Mouse (Mus musculus): ENCODE results near the gene Retreg1.
A peak's percentile ranks its signal among the peaks of the same experiment; 100 is the strongest.

Gene Retreg1

GRCm38 (mm10) chr15:25834282-25834681 lies 8.7 kb upstream of the Retreg1 start:
- no peak for DNase-seq

- DNase-seq, result peak; percentile 24 to 33
Observed at GRCm38 (mm10) chr15:25834920-25835674, 7.9 kb upstream of the Retreg1 start.

GRCm38 (mm10) chr15:25842462-25843085 lies 406 bp upstream of the Retreg1 start:
- DNase-seq, result no peak

GRCm38 (mm10) chr15:25844013-25844570 lies 1.1 kb downstream of the Retreg1 start:
- DNase-seq, result peak; percentile 19 to 42

GRCm38 (mm10) chr15:25844771-25845170 lies 1.8 kb downstream of the Retreg1 start:
- no peak for DNase-seq

- DNase-seq, result no peak
Observed at GRCm38 (mm10) chr15:25847576-25848168, 4.7 kb downstream of the Retreg1 start.

GRCm38 (mm10) chr15:25850552-25850951 lies 7.6 kb downstream of the Retreg1 start:
- DNase-seq, result no peak

- no peak for DNase-seq
Observed at GRCm38 (mm10) chr15:25854270-25854904, 11.4 kb downstream of the Retreg1 start.

- peak in 1 of 2 experiments; percentile 32 for DNase-seq
Observed at GRCm38 (mm10) chr15:25858611-25859058, 15.7 kb downstream of the Retreg1 start.

- no peak for DNase-seq
Observed at GRCm38 (mm10) chr15:25859469-25859868, 16.5 kb downstream of the Retreg1 start.

- DNase-seq, result no peak
Observed at GRCm38 (mm10) chr15:25861900-25862299, 18.9 kb downstream of the Retreg1 start.

GRCm38 (mm10) chr15:25865605-25866004 lies 22.6 kb downstream of the Retreg1 start:
- DNase-seq, result no peak

GRCm38 (mm10) chr15:25866106-25866505 lies 23.1 kb downstream of the Retreg1 start:
- no peak for DNase-seq

GRCm38 (mm10) chr15:25869129-25869528 lies 26.1 kb downstream of the Retreg1 start:
- DNase-seq, result no peak

GRCm38 (mm10) chr15:25871470-25871869 lies 28.5 kb downstream of the Retreg1 start:
- no peak for DNase-seq

GRCm38 (mm10) chr15:25872118-25872517 lies 29.1 kb downstream of the Retreg1 start:
- peak; percentile 28 to 37 for DNase-seq

GRCm38 (mm10) chr15:25872657-25873056 lies 29.7 kb downstream of the Retreg1 start:
- no peak for DNase-seq

- no peak for DNase-seq
Observed at GRCm38 (mm10) chr15:25873536-25873935, 30.6 kb downstream of the Retreg1 start.

GRCm38 (mm10) chr15:25876601-25877161 lies 33.7 kb downstream of the Retreg1 start:
- peak; percentile 69 to 82 for DNase-seq

- peak in 1 of 2 experiments; percentile 38 for DNase-seq
Observed at GRCm38 (mm10) chr15:25877798-25878197, 34.8 kb downstream of the Retreg1 start.

- DNase-seq, result no peak
Observed at GRCm38 (mm10) chr15:25879229-25879628, 36.2 kb downstream of the Retreg1 start.

GRCm38 (mm10) chr15:25880192-25880591 lies 37.2 kb downstream of the Retreg1 start:
- no peak for DNase-seq

- DNase-seq, result no peak
Observed at GRCm38 (mm10) chr15:25882002-25882401, 39.0 kb downstream of the Retreg1 start.

All from kidney, postnatal 4 days (tissue).